Mouse (Mus musculus): Measurements from ENCODE around the gene Exosc10.

The Exosc10 gene

DNA sequence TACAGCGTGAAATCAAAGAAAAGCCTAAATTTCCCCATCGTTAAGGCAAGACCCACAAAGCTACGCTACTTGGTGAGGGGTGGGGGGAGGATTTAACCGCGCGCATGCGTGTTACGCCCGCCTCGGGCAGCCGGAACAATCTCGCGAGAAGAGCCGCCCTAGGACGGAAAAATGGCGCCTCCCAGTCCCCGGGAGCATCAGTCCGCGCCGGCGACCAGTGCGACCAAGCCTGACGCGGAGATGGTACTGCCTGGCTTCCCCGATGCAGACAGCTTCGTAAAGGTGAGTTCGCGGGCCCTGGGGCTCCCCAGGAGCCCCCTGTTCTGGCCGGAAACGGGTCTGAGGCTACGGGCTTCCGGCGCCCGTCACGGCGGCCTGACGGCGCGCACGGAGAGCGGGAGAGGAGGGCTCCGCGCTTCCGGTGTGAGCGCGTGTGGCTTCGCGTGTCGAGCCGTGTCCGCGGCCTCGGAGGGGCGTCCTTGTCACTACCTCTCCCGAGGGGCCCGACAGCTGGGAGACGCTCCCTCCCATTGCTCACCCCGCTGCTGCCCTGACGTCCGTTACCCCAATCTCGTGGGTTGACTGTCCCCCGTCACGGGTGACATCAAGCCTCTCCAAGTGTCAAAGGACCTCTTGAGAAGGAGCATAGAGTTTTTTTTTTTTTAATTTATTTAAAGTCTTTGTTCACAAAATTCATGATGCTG lies at the start of gene Exosc10:
Gene Exosc10 (plus strand): TSS at position 133 of the 704 bp plus-strand sequence.
- no peak for DNase-seq (ENCODE audit: extremely low read depth, low read depth, low spot score)

DNA sequence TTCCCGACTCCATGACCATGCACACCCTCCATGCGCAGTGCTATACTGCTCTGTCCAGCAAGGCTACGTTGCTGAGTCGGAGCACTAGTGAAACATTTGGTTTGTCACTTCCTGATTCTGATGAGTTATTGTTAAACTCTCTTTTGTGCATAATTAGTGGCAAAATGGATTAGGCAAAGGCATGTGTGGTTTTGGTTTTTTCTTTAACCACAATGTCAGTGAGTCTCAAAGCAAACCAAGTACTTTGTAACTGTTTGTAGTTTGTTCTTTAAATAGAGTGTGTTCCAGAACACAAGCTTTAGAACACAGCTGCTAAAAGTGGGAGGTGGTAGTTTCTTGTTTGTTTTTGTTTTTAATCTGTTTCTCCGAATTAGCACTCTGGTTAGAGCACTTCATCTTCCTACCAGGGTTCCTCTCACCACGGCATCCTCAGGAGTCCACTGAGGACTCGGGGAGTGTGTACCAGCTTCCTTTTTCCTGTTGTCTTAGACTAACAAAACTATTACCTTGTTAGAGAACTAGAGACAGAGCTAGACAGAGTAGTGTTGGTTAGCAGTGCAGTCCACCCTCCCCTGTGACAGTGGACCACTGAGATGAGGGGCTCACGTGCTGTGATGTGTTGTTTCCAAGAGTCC lies 48.7 kb upstream of the Exosc10 start:
- DNase-seq (ENCODE audit: extremely low read depth, low read depth, low spot score), result no peak

DNA sequence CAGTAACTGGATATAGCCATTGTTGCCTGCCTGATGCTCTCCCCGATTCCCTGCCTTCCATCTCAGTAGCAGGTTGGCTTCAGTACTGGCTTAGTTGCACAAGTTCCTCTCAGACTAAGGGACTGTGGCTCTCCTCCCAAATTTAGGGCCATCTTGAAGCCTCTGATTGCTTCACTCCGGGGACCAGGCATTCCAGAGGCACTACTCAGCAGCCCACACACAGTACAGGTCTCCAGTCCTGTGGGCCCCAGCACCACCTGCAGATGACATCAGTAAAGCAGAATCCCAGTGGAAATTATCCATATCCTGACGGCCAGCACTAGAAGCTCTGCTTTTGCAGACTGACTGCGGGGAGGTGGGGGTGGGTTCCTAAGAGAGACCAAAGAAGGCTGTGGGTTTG lies 47.5 kb upstream of the Exosc10 start:
- no peak for DNase-seq (ENCODE audit: extremely low read depth, low read depth, low spot score)

DNA sequence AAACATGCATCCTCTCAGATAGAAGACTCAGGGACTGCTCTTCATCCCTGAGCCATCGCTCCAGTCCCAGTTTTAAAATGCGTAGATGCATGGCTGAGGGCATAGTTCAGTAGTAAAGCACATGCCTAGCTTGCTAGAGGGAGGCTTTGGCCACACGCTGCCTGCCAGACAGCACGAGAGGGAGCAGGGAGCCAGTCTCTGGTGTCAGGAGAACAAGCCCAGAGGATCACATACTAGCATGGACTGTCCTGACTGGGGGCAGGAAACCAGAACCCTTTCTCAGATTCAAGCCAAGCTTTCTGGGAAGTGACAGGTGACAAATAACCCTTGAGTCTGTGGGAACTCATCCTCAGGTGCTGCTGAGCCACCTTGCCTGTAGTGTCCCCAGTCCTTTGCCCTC lies 46.9 kb upstream of the Exosc10 start:
- no peak for DNase-seq (ENCODE audit: extremely low read depth, low read depth, low spot score)

GRCm38 (mm10) chr4:148513021-148513559 lies 45.1 kb upstream of the Exosc10 start:
- DNase-seq (ENCODE audit: extremely low read depth, low read depth, low spot score), result no peak

- no peak for DNase-seq (ENCODE audit: extremely low read depth, low read depth, low spot score)
These were observed 42.9 kb upstream of the Exosc10 start for GRCm38 (mm10) chr4:148515313-148515712.

GRCm38 (mm10) chr4:148517809-148518208 lies 40.4 kb upstream of the Exosc10 start:
- DNase-seq (ENCODE audit: extremely low read depth, low read depth, low spot score), result no peak

GRCm38 (mm10) chr4:148518235-148518795 lies 39.9 kb upstream of the Exosc10 start:
- DNase-seq (ENCODE audit: extremely low read depth, low read depth, low spot score), result no peak

DNA sequence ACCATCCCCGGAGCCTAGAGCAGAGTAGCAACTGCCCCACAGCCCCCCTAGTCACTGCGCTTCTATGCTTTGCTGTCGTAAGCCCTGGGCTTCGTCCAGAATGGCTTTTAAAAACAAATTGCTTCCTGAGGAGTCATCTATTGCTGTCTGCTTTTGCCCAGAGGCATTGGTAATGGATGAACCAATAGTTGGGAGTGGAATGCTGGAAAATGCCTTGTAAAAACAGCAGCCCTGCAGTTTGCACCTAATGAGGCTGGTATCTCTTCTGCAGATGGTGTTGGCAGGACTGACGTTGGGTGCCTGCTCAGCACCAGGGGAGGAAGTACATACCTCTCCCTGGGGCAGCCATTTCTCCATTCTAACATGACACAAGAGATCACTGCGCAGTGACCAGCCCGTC lies 34.7 kb upstream of the Exosc10 start:
- no peak for DNase-seq (ENCODE audit: extremely low read depth, low read depth, low spot score)

DNA sequence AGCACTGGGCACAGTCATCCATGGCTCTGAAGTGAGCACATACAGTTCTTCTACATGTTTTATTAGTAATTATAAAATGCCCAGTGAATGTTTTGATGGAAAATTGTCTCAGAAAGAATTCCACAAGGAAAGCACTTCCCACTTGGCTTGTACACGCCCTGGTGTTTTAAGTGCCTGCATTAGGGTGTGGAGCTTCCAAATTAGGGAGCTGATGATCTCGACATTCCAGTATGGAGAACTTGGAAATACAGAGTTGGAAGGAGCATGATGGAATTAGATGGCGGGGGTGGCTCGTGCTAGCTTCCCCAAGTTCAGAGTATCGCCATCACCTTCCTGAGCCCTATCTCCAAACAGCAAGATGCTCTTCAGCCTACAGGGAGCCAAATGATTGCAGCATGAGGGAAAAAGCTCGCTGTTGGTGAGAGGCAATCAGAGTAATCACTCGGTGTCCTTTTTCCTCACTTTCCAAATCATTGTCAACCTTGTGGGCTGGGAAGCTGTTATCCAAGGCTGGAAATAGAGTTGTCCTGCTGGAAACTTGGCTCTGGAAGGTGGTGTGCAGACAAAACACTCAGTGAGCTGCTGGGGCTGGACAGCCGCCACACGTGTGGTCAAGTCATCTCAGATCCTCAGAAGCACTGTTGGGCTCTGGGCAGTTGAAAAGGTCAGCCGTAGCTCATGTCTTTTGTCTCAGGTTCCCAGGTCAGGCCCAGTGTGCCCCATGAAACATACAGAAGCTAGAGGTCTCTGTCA lies 30.9 kb upstream of the Exosc10 start:
- no peak for DNase-seq (ENCODE audit: extremely low read depth, low read depth, low spot score)

DNA sequence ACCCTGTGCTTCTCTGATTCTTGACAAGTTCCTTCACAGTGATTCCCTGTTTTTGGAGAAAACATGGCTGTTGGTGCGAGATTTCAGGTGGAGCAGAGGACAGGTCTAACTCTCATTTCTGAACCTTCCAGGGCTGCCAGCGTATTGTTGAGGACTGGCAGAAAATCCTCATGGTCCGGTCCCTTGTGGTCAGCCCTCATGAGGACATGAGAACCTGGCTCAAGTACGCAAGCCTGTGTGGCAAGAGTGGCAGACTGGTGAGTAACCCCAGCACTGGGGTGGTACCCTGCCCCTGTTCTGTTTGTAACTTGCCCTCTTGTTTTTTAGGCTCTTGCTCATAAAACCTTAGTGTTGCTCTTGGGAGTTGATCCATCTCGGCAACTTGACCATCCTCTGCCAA lies 27.9 kb upstream of the Exosc10 start:
- no peak for DNase-seq (ENCODE audit: extremely low read depth, low read depth, low spot score)

DNA sequence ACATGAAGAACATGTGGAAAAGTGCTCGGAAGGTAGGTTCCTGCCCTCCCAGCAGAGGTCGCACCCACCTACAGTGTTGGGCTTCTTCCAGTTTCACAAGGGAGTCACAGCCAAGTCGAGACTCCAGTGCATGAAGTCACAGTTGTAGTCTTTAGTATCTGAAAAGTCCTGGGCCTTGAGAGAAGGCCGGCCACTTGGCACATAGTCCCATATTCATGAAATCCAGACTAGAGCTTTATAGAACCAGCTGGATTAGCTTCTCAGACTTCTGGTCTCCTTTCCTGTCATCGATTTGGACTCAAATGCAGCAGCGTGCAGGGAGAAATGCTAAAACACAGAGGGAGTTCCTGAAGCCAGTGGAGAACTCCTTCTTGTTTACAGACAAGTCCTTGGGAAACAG lies 27.5 kb upstream of the Exosc10 start:
- DNase-seq (ENCODE audit: extremely low read depth, low read depth, low spot score), result no peak

GRCm38 (mm10) chr4:148531341-148531740 lies 26.9 kb upstream of the Exosc10 start:
- DNase-seq (ENCODE audit: extremely low read depth, low read depth, low spot score), result no peak

GRCm38 (mm10) chr4:148532516-148532915 lies 25.7 kb upstream of the Exosc10 start:
- DNase-seq (ENCODE audit: extremely low read depth, low read depth, low spot score), result no peak

GRCm38 (mm10) chr4:148533613-148534328 lies 24.5 kb upstream of the Exosc10 start:
- DNase-seq (ENCODE audit: extremely low read depth, low read depth, low spot score), result no peak

- DNase-seq (ENCODE audit: extremely low read depth, low read depth, low spot score), result no peak
These were observed 22.4 kb upstream of the Exosc10 start for GRCm38 (mm10) chr4:148535876-148536275.

DNA sequence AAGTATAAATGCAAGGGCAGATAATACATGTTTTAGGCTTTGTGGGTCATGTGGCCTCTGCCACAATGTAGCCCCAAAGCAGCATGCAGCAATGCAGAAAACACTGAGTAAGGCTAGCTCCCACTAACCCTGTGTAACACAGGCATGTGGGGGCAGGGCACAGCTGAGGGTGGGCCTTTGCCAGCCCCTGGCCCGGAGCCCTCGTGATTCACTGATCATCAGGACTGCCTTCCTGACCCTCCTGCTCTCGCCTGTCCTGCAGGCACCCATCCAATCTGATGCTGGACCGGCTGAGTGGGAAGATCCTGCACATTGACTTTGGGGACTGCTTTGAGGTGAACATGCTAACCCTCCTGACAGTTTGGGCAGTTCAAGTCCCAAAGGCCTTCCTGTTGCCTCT lies 9.1 kb upstream of the Exosc10 start:
- DNase-seq (ENCODE audit: extremely low read depth, low read depth, low spot score), result no peak

DNA sequence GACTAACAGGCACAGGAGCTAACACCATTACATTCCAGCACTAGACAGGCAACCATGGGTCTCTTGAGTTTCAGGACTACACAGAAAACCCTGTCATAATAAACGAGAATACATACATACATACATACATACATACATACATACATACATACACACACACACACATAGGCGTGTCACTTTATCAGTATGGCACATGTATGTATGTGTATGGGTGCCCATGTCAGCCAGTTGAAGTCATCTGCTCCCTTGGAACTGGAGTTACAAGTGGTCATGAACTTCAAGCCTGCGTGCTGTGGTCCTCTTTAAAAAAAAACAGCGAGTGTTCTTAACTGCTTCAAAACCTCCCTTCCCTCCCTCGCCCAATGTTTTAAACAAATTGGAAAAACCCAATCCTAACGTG lies 463 bp upstream of the Exosc10 start:
- DNase-seq (ENCODE audit: extremely low read depth, low read depth, low spot score), result no peak

GRCm38 (mm10) chr4:148562676-148563075 lies 4.4 kb downstream of the Exosc10 start:
- DNase-seq (ENCODE audit: extremely low read depth, low read depth, low spot score), result no peak

- no peak for DNase-seq (ENCODE audit: extremely low read depth, low read depth, low spot score)
These were observed 5.4 kb downstream of the Exosc10 start for GRCm38 (mm10) chr4:148563595-148563994.

DNA sequence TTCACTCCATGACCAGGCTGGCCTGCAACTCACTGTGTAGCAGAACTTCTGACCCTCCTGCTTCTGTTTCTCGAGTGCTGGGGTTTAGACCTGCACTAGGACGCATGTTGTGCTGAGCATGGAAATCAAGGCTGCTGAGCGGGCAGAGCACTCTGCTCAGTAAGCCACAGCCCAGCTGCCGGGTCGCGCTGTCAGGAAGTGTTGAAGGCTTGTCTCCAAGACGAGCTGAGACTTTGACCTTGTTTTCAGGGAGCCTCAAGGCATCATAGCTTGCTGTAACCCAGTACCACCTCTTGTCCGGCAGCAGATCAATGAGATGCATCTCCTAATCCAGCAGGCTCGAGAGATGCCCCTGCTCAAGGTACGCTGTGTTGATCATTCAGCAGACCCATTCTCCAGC lies 11.9 kb downstream of the Exosc10 start:
- DNase-seq (ENCODE audit: extremely low read depth, low read depth, low spot score), result no peak

Data from fat pad, adult 2 months (tissue).